Mouse (Mus musculus) kidney, postnatal 36 days (tissue): ENCODE results near the gene Trim66.

Experiments
- DNase-seq, 2 experiments: peaks; one replicate each; pipeline ENCODE4 v3.0.0; 2021 to 2022; ENCODE audit warnings: mixed read lengths in 2 of 2

Gene Trim66

GRCm38 (mm10) chr7:109508034-109508433 lies at the start of gene Trim66:
Gene Trim66, minus strand, starts transcription at chr7:109508134.
- no peak for DNase-seq

DNA sequence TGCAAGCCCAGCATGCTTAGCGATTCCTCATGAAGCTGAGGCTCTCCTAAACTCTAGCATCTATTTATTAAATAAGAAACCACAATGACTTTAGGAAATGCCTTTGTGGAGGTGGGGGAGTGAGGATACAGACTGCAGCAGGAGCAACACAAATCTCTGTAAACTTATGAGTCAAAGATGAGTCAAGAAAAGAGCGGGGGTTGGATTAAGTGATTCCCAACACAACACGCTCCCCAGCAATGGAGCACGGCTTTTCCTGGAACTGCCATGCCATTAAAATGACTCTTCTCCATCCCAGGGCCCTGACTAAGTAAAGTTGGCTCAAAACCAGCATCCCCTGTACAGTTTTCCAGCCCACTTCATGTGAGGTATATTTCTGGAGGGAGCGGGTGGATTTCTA lies 38.8 kb upstream of the Trim66 start:
- DNase-seq, result no peak

GRCm38 (mm10) chr7:109546186-109546585 lies 38.3 kb upstream of the Trim66 start:
- no peak for DNase-seq

GRCm38 (mm10) chr7:109545255-109545993 lies 37.5 kb upstream of the Trim66 start:
- DNase-seq, result no peak

DNA sequence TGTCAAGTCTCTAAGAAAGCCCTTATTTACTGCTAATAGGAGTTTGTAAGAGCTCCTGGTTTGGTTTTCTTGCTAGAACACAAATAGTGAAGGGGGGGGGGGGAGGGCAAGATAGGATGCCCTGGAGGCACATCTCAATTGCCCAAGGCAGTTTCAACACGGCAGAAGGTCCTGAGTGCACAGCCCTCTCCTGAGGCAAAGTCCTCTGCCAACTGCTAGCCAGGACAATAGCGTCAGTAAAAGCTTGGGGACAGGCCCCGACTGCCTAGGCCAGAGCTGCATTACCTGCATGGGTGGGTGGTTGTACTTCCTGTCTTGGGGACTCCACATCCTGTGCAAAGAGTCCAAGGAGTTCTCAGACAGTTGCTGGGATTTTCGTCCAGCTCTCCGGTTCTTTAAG lies 36.9 kb upstream of the Trim66 start:
- DNase-seq, result no peak

- DNase-seq, result no peak
Measured at GRCm38 (mm10) chr7:109542364-109542628, 34.4 kb upstream of the Trim66 start.

DNA sequence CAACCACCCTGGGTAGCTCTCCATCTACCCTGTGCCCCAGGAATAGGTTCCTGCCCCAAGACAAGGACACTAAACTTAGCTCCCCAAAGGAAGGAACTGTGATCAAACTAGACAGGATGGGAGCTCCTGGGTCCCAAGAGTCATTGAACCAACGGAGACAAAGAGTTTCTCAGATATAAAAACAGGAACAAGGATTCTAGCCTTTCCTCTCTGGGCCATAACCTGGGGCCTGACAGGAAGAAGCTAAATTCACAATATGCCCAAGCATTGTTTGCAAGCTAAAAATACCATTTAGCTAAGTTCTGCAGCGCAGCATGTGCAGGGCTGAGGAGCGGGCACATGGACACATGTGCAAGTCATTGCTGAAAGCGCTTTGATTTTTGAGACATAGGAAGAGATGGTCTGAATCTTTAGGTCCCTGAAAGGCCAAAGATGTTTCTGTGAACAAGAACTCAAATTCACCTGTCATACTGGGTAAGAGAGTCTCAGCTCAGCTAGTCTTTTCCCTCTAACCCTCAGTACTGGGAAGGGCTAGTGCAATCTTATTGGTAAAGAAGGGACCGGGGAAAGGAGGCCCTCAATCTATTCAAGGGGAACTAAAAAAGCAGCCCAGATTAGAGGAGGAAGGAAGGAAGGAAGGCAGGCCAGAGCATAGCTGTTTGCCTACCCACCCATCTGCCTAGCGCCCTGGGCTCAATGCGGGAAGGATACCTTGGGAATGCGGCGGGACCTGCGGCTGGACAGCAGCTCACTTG lies 33.9 kb upstream of the Trim66 start:
- no peak for DNase-seq

- no peak for DNase-seq
Measured at GRCm38 (mm10) chr7:109540902-109541301, 33.0 kb upstream of the Trim66 start.

DNA sequence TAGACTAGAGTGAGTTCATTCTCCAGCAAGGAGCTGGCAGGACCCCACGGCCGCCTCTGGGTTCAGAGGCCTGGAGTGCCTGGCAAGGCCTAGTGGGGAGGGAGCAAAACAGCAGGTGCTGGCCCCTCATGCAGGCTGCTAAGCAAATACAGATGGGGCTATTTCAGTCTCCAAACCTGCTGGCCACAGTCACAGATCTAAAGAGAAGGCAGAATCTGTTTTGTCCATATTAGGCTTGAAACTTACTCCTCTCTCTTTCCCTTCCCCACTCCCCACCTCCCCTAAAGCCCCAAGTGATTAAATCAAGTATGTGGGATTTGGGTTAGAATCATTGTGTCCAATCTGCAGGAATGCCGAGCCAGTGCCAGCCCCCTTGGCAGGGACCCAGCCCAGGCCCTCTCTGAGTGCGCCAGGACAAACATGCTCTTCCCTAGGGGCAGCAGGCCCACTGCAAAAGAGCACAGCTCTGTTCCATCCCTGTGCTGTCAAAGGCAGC lies 28.6 kb upstream of the Trim66 start:
- peak in 1 of 2 experiments; percentile 56 for DNase-seq

DNA sequence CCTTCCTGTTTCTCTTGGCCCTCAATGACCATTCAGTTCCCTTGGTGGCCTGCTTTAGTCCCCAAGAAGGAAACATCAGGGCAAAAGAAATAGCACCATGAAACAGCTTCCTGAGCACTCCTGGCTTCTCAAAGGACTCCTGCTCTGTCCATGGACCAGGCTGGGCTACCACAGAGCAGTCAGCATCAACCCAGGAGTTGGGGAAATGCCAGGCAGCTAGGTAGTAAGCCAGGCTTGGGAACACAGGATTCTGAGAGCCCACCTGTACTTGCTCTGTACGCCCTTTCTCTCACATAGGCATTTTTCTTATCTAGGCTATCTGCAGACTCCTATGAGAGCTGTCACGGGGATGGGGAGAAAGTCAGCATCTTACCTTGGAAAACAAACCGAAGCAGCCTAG lies 27.0 kb upstream of the Trim66 start:
- no peak for DNase-seq

- DNase-seq, result no peak
Measured at GRCm38 (mm10) chr7:109533888-109534287, 26.0 kb upstream of the Trim66 start.

DNA sequence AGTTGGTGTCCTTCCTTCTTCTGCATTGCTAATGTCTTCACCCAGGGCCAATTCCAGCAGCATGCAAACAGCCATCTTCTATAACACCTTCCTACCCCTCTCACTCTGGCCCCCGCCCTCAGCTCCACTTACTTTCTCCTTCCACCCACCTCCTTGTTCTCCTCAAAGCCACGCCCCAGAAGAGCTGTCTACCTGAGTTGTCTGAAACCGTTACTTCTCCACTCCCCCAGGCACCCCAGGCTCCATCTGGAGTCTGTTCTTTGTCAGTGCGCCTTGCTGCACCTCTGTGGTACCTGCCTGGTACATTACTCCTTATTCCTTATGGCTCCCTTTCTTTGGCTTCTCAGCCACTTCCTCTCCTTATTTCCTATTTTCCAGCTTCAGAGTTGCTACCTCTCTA lies 25.2 kb upstream of the Trim66 start:
- no peak for DNase-seq

GRCm38 (mm10) chr7:109532691-109533090 lies 24.8 kb upstream of the Trim66 start:
- no peak for DNase-seq

GRCm38 (mm10) chr7:109531501-109531900 lies 23.6 kb upstream of the Trim66 start:
- DNase-seq, result no peak

GRCm38 (mm10) chr7:109529741-109530140 lies 21.8 kb upstream of the Trim66 start:
- no peak for DNase-seq

DNA sequence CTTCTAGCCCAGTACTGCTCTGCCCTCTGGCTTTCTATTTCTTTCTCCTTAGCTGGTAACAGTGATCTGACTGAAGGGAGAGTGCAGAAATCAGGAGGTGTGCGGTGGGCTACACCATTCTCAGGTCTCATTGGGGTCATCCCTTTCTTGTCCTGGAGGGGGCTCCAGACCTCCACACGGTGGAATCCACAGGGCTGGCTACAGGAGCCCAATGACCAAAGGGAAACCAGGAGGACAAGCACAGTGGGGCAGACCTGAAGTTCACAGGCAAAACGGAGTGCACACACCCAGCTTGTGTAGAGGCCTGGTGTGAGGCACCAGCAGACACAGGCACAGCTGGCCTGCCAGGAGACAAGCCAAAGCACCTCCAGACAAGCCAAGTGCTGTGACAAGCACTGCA lies 20.4 kb upstream of the Trim66 start:
- DNase-seq, result peak; percentile 55 to 81

GRCm38 (mm10) chr7:109527536-109527935 lies 19.6 kb upstream of the Trim66 start:
- DNase-seq, result no peak

GRCm38 (mm10) chr7:109525740-109526663 lies 18.1 kb upstream of the Trim66 start:
- DNase-seq, result peak; percentile 58 to 59

DNA sequence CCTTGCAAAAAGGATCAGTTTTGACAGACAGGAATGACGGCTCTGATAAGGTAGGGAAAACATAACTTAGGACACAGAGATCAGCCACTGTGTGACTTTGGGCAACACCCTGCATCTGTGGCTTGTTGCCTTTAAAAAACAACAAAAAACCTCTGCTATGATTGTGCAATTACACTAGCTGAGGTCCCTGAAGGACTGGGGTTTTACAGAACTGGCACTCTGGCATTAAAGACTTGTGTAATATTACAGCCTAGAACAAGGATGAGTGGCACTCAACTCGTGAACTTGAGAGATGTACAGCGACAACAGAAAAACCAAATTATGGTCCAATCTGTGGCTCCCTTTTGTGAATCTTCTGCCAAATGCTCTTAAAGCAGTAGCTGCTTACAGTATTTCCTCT lies 16.8 kb upstream of the Trim66 start:
- no peak for DNase-seq

DNA sequence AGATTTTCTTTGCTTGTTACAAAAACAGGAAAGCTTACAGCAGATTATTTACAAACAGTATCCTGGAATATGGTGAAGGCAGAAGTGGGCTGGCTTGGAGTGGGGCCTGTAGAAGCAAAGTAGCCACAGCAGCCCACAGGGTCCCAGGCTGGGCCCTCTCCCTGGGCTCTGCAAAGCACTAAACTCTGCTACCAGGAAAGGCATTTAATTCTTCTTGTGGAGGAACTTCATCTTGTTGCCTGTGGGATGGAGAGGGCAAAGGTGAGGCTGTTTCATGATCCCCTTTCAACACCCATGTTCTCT lies 16.5 kb upstream of the Trim66 start:
- DNase-seq, result no peak

- DNase-seq, result no peak
Measured at GRCm38 (mm10) chr7:109523741-109524441, 16.0 kb upstream of the Trim66 start.

GRCm38 (mm10) chr7:109523304-109523703 lies 15.4 kb upstream of the Trim66 start:
- DNase-seq, result no peak

GRCm38 (mm10) chr7:109522084-109522483 lies 14.2 kb upstream of the Trim66 start:
- no peak for DNase-seq
